ENCODE assay signal across 31 mouse cellular contexts in genomic region chr10:3555128-3555527, GRCm38 (mm10). TPM values are rescaled to one million over a fixed set of nuclear protein-coding genes. Genes with fewer than 3 reads are reported as not detected.
DNase-seq lines count a peak whose midpoint lies in the region; ATAC-seq and TF ChIP-seq lines count a peak whose summit lies in the region.
"Had no signal": no experiment of that assay in that cellular context is flagged by ENCODE, and none has a peak within 500 bp of the region (broad histone marks: within the 10 kb centered on the region; RNA-seq: fewer than 3 reads in every experiment).

No protein-coding gene starts in this region.

- no peak overlapping the region for H3K4me2 ChIP-seq in heart, postnatal 0 days (ENCODE audit: low read depth, low read length)
- no peak overlapping the region for H3K4me2 ChIP-seq in midbrain, postnatal 0 days (ENCODE audit: low read depth, low read length, poor library complexity, severe bottlenecking)
- no peak overlapping the region for H3K4me2 ChIP-seq in midbrain, embryonic 15.5 days
- H3K4me2 ChIP-seq: forebrain, embryonic 13.5 days; heart, embryonic 13.5 days; limb, embryonic 13.5 days; lung, embryonic 15.5 days; midbrain, embryonic 11.5 days; neural tube, embryonic 13.5 days had no signal

- H3K9ac ChIP-seq in heart, postnatal 0 days (replicated peaks; ENCODE audit: low read depth, low read length), result no peak overlapping the region
- no peak overlapping the region for H3K9ac ChIP-seq in midbrain, postnatal 0 days (replicated peaks; ENCODE audit: low read length, poor library complexity, severe bottlenecking)
- no peak overlapping the region for H3K9ac ChIP-seq in midbrain, embryonic 15.5 days
- H3K9ac ChIP-seq: forebrain, embryonic 13.5 days; heart, embryonic 13.5 days; limb, embryonic 13.5 days; liver, embryonic 14.5 days; lung, embryonic 15.5 days; neural tube, embryonic 13.5 days had no signal

- no peak for ATAC-seq in heart, postnatal 0 days (ENCODE audit: insufficient read depth, low read depth)
- no peak for ATAC-seq in midbrain, postnatal 0 days (ENCODE audit: low FRiP score)
- ATAC-seq in midbrain, embryonic 15.5 days (replicated peaks), result no peak
- ATAC-seq: activated CD4-positive, CD25-positive, alpha-beta regulatory T cell, adult 4 months; forebrain, embryonic 13.5 days had no signal

- H3K4me1 ChIP-seq in heart, postnatal 0 days (ENCODE audit: control insufficient read depth, insufficient read depth), result no peaks in the 10 kb centered on the region
- H3K4me1 ChIP-seq in midbrain, postnatal 0 days (ENCODE audit: insufficient read depth, low read length), result no peaks in the 10 kb centered on the region
- no peaks in the 10 kb centered on the region for H3K4me1 ChIP-seq in midbrain, embryonic 15.5 days
- H3K4me1 ChIP-seq: forebrain, embryonic 13.5 days; heart, embryonic 13.5 days; limb, embryonic 13.5 days; lung, embryonic 15.5 days; neural tube, embryonic 13.5 days had no signal

- no peak overlapping the region for H3K4me3 ChIP-seq in heart, postnatal 0 days (ENCODE audit: low read depth, low read length)
- H3K4me3 ChIP-seq in layer of hippocampus, adult 2 months, result no peak overlapping the region
- H3K4me3 ChIP-seq in midbrain, postnatal 0 days (ENCODE audit: low read depth, low read length), result no peak overlapping the region
- H3K4me3 ChIP-seq in midbrain, embryonic 15.5 days, result no peak overlapping the region
- H3K4me3 ChIP-seq: forebrain, embryonic 13.5 days; heart, embryonic 13.5 days; limb, embryonic 13.5 days; lung, embryonic 15.5 days; neural tube, embryonic 13.5 days had no signal

- WGBS in heart, postnatal 0 days, result 46% methylated on average over 5 of the region's 5 CpGs
- 64% methylated on average over 5 of the region's 5 CpGs for WGBS in midbrain, postnatal 0 days
- WGBS in midbrain, embryonic 15.5 days, result 75% methylated on average over 5 of the region's 5 CpGs

- no peaks in the 10 kb centered on the region for H3K9me3 ChIP-seq in heart, postnatal 0 days (replicated peaks; ENCODE audit: control insufficient read depth, low read length)
- no peaks in the 10 kb centered on the region for H3K9me3 ChIP-seq in midbrain, postnatal 0 days (ENCODE audit: low read length)
- no peaks in the 10 kb centered on the region for H3K9me3 ChIP-seq in midbrain, embryonic 15.5 days
- H3K9me3 ChIP-seq: forebrain, embryonic 13.5 days; heart, embryonic 13.5 days; limb, embryonic 13.5 days; lung, embryonic 15.5 days; neural tube, embryonic 13.5 days had no signal

- 0 out of 2 replicates have a peak, but pooled peaks have one; percentile 16 for TF ChIP-seq CTCF in heart, postnatal 0 days (IDR thresholded peaks at IDR 0.05; ENCODE audit: low read depth)
- peak; percentile 54 for TF ChIP-seq CTCF in layer of hippocampus, adult 2 months (conservative IDR thresholded peaks at IDR 0.05)
- TF ChIP-seq CTCF in midbrain, postnatal 0 days (IDR thresholded peaks at IDR 0.05), result peak; percentile 18

- no peaks in the 10 kb centered on the region for H3K36me3 ChIP-seq in heart, postnatal 0 days (replicated peaks; ENCODE audit: control insufficient read depth, insufficient read depth, low read length)
- no peaks in the 10 kb centered on the region for H3K36me3 ChIP-seq in midbrain, postnatal 0 days (ENCODE audit: insufficient read depth, low read length)
- H3K36me3 ChIP-seq in midbrain, embryonic 15.5 days (replicated peaks), result no peaks in the 10 kb centered on the region
- H3K36me3 ChIP-seq: heart, embryonic 13.5 days; limb, embryonic 13.5 days; lung, embryonic 15.5 days; neural tube, embryonic 13.5 days had no signal

- H3K27me3 ChIP-seq in heart, postnatal 0 days (ENCODE audit: control insufficient read depth, insufficient read depth, low read length), result no peaks in the 10 kb centered on the region
- H3K27me3 ChIP-seq in midbrain, postnatal 0 days (ENCODE audit: insufficient read depth, low read length), result no peaks in the 10 kb centered on the region
- H3K27me3 ChIP-seq in midbrain, embryonic 15.5 days (replicated peaks), result no peaks in the 10 kb centered on the region
- H3K27me3 ChIP-seq: forebrain, embryonic 13.5 days; heart, embryonic 13.5 days; limb, embryonic 13.5 days; lung, embryonic 15.5 days; neural tube, embryonic 13.5 days had no signal

- no peak for TF ChIP-seq EP300 in heart, postnatal 0 days (IDR thresholded peaks at IDR 0.05; ENCODE audit: low read depth)

- intact Hi-C loops in heart, postnatal 25 days (cut with DNase I), result no loop called here

- H3K27ac ChIP-seq in heart, postnatal 0 days (ENCODE audit: low read depth), result no peak overlapping the region
- H3K27ac ChIP-seq in layer of hippocampus, adult 2 months, result no peak overlapping the region
- H3K27ac ChIP-seq in midbrain, postnatal 0 days (ENCODE audit: low read depth, low read length), result no peak overlapping the region
- H3K27ac ChIP-seq in midbrain, embryonic 15.5 days, result no peak overlapping the region
- H3K27ac ChIP-seq: forebrain, embryonic 13.5 days; heart, embryonic 13.5 days; limb, embryonic 13.5 days; liver, embryonic 14.5 days; lung, embryonic 15.5 days; neural tube, embryonic 13.5 days had no signal

- no peak for DNase-seq in heart, postnatal 0 days (ENCODE audit: low spot score)
- no peak for DNase-seq in heart, postnatal 25 days (ENCODE audit: low spot score)
- DNase-seq in layer of hippocampus, adult 2 months (ENCODE audit: low spot score in 2 of 2), result no peak
- DNase-seq in layer of hippocampus, adult 9-10 months (ENCODE audit: low spot score), result no peak
- DNase-seq in midbrain, postnatal 0 days (ENCODE audit: low spot score), result no peak
- DNase-seq in MN1 (ENCODE audit: low spot score), result no peak
- DNase-seq: adrenal gland, adult 8-10 months; cerebellum, adult 8-10 months; cerebellum, postnatal 25 days; gastrocnemius, postnatal 36 days; heart, adult 18-20 months; heart, postnatal 14 days; kidney, adult 11 months; kidney, postnatal 10 days; lung, postnatal 36 days; right cerebral cortex, postnatal 4 days; thymus, adult 2 months; thymus, postnatal 36 days had no signal

RNA-seq across cellular contexts. Expression of gene Iyd, which starts 15.1 kb away (rescaled TPM):
- total RNA-seq in heart, postnatal 0 days (2014; rRNA removed; ENCODE audit: low replicate concordance), result 0.15 TPM in 1 of 2 replicates, not detected in the other
- 0.43 and 0.71 TPM in 2 replicates for polyA plus RNA-seq in heart, postnatal 0 days (2015; fragmentation: Nextera tagmentation; extraction: Ambion mirVana)
- under 1 TPM in 1 of 2 experiments, not detected in 1; 0.36 TPM for total RNA-seq in heart, postnatal 25 days (2021)
- total RNA-seq in layer of hippocampus, adult 2 months (2021), result 1 to 10 TPM; 8.2 to 9.9 TPM
- total RNA-seq in midbrain, postnatal 0 days (2014; rRNA removed), result 0.16 and 0.85 TPM in 2 replicates
- polyA plus RNA-seq in midbrain, postnatal 0 days (2015; fragmentation: Nextera tagmentation; extraction: Ambion mirVana), result 0.74 and 0.79 TPM in 2 replicates
- polyA plus RNA-seq in midbrain, embryonic 15.5 days (2015; fragmentation: Nextera tagmentation; extraction: Ambion mirVana), result 0.28 and 0.45 TPM in 2 replicates
- total RNA-seq: gastrocnemius, postnatal 36 days; heart, adult 18-20 months; megakaryocyte, adult 5-6 weeks had no signal
- polyA plus RNA-seq: activated CD4-positive, CD25-positive, alpha-beta regulatory T cell, adult 4 months; embryonic facial prominence, embryonic 11.5 days; hindbrain, embryonic 11.5 days; midbrain, embryonic 11.5 days; spleen, adult 2 months had no signal
